Mouse (Mus musculus): Measurements from ENCODE around the gene Spata32.

DNA sequence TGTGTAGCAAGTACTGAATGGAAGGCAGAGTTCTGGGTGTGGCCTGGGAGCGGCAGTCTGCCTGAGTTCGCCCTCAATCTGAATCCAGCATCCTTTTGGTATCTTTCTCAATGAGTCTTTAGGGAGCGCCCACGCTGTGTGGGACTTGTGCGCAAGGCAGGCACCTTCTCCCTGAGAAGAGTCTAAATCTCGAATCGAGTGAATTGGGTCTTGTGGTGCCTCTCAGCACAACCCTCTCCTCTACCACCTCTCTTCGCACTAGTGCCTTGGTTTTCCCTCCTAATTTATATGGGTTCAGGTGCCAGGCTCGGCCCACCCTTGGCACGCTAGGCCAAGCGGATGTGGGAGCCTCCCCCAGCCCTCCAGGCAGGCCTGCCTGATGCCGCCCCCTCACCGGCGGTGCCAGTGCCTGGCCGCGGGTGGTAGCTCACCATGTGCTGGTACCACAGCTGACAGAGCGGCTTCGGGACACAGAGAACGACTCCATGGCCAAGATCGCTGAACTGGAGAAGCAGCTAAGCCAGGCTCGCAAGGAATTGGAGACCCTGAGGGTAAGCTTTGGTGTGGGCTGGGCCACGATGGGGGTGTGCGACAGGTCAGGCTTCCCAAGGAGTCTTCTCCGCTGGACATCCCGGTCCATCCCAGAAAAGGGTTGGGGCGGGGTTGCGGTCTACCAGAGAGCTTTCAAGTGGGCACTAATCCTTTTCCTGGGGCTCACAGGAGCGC, 25.8 kb downstream of the Spata32 start:
- TF ChIP-seq POLR2A (IDR thresholded peaks at IDR 0.05; ENCODE audit: extremely low read depth, insufficient read depth, low read length) (no peak), CTCF (IDR thresholded peaks at IDR 0.05; ENCODE audit: low read depth, low read length) (no peak)

Data from liver, adult 2 months (tissue).